Mouse (Mus musculus) ES-E14 (cell line): ENCODE data around the gene Ehd3. TPM values are rescaled to one million over a fixed set of nuclear protein-coding genes. Genes with fewer than 3 reads are reported as not detected.

ENCODE experiments used
- DNase-seq: peaks from one replicate; pipeline ENCODE4 v3.0.0-alpha.2; 2013; ENCODE audit warnings: low read depth, low spot score
- H3K27ac ChIP-seq: 2 replicates; pipeline ENCODE4 v1.5.1; 2012; ENCODE audit warnings: low read depth, mild to moderate bottlenecking, low read length, moderate library complexity, mixed read lengths; ENCODE audit not compliant: poor library complexity, insufficient read depth, severe bottlenecking
- H3K36me3 ChIP-seq: 2 replicates; pipeline ENCODE4 v1.6.1; 2012; ENCODE audit warnings: mild to moderate bottlenecking, low read length, moderate library complexity, mixed read lengths; ENCODE audit not compliant: control insufficient read depth, poor library complexity, insufficient read depth, severe bottlenecking
- H3K4me1 ChIP-seq, 2 experiments: fragments of 150-350 bp in 1 of 2; sonication (generic) in 1 of 2; 2 replicates each; pipeline ENCODE4 v1.6.1; 2012; ENCODE audit warnings: low read length in 2 of 2, mild to moderate bottlenecking in 1 of 2, mixed read lengths in 1 of 2; ENCODE audit not compliant: control insufficient read depth in 2 of 2, insufficient read depth in 2 of 2, poor library complexity in 1 of 2
- H3K4me3 ChIP-seq, 2 experiments: fragments of 150-350 bp in 1 of 2; sonication (generic) in 1 of 2; 2 replicates each; pipeline ENCODE4 v1.5.1; 2012; ENCODE audit warnings: low read length in 2 of 2, low read depth in 1 of 2, mild to moderate bottlenecking in 1 of 2, mixed read lengths in 1 of 2; ENCODE audit not compliant: insufficient read depth in 1 of 2, poor library complexity in 1 of 2, severe bottlenecking in 1 of 2
- H3K9ac ChIP-seq: 2 replicates; pipeline ENCODE4 v1.6.1; 2012; ENCODE audit warnings: low read depth, mild to moderate bottlenecking, low read length, mixed read lengths; ENCODE audit not compliant: poor library complexity, insufficient read depth, severe bottlenecking
- H3K9me3 ChIP-seq: fragments of 150-350 bp; sonication (generic); 2 replicates; pipeline ENCODE4 v1.6.1; 2012; ENCODE audit warnings: low read depth, mild to moderate bottlenecking, low read length; ENCODE audit not compliant: control insufficient read depth, insufficient read depth
- CHD2 ChIP-seq: IDR thresholded peaks from 2 replicates; pipeline ENCODE4 v1.6.1; 2014; ENCODE audit warnings: mild to moderate bottlenecking, low read depth, low read length, inconsistent platforms
- HCFC1 ChIP-seq: IDR thresholded peaks from 2 replicates; pipeline ENCODE4 v1.6.1; 2012; ENCODE audit warnings: low read length, inconsistent platforms, borderline replicate concordance; ENCODE audit not compliant: insufficient read depth
- MAFK ChIP-seq: IDR thresholded peaks from 2 replicates; pipeline ENCODE4 v1.6.1; 2014; ENCODE audit warnings: mild to moderate bottlenecking, low read depth, low read length, inconsistent platforms; ENCODE audit not compliant: insufficient read depth
- ZC3H11A ChIP-seq: IDR thresholded peaks from 2 replicates; pipeline ENCODE4 v1.6.1; 2012; ENCODE audit warnings: low read depth, mild to moderate bottlenecking, inconsistent platforms, low read length, borderline replicate concordance
- ZNF384 ChIP-seq: IDR thresholded peaks from 2 replicates; pipeline ENCODE4 v1.6.1; 2012; ENCODE audit warnings: low read depth, low read length, inconsistent platforms
- in situ Hi-C, 2 experiments: fragments of 600-800 bp; cut with MboI; formaldehyde crosslinking; loops; one replicate each; pipeline ENCODE4 v1.15.1; 2025; ENCODE audit warnings: low sequenced_read_pairs in 2 of 2, inconsistent platforms in 1 of 2; ENCODE audit not compliant: unreplicated experiment in 2 of 2
- total RNA-seq: library from RNA; depleted of rRNA; stranded (reverse); fragments of 300-350 nt; gene quantifications from 2 replicates; pipeline ENCODE4 v1.2.3, GENCODE M21; 2012; rRNA removed

Ehd3 gene
- total RNA-seq, 1 experiment = 2.7 TPM

- in situ Hi-C loops = loop anchor here (5.0 to 25.0 kb wide), 2 partner anchors 569 to 574 kb away; no protein-coding TSS in a partner anchor
- no peak overlapping the region for H3K27ac ChIP-seq
- TF ChIP-seq ZNF384 (no peak), CHD2 (no peak), MAFK (no peak), HCFC1 (no peak), ZC3H11A (no peak)
- H3K4me1 ChIP-seq = peaks cover 0 to 9% of the 10 kb centered on the region in 2 experiments; a peak in 1 of 4 replicates
- H3K4me3 ChIP-seq = no peak overlapping the region
- no peaks in the 10 kb centered on the region for H3K36me3 ChIP-seq
- no peak overlapping the region for H3K9ac ChIP-seq
- H3K9me3 ChIP-seq = no peaks in the 10 kb centered on the region
- no peak for DNase-seq
Measured at GRCm38 (mm10) chr17:73881295-73881694, 77.4 kb downstream of the Ehd3 start.

Other genes starting within 250 kb of the Ehd3 start
- 2.0 and 4.6 TPM in 2 replicates for gene Galnt14, start 93.7 kb upstream of the Ehd3 start, total RNA-seq
- 0.11 and 0.13 TPM in 2 replicates for gene Xdh, start 146.1 kb downstream of the Ehd3 start, total RNA-seq
- 0.22 TPM in 1 of 2 replicates, not detected in the other for gene Srd5a2, start 243.8 kb downstream of the Ehd3 start, total RNA-seq